Mouse (Mus musculus) MEL (cell line): ENCODE measurements around the gene Gng7. TPM values are rescaled to one million over a fixed set of nuclear protein-coding genes. Genes with fewer than 3 reads are reported as not detected.

Source experiments
- DNase-seq: peaks from one replicate; pipeline ENCODE4 v3.0.0; 2011; ENCODE audit warnings: low read depth, low spot score
- H3K27ac ChIP-seq: 2 replicates; pipeline ENCODE4 v1.5.1; 2012; ENCODE audit warnings: low read depth, mild to moderate bottlenecking, control low read depth, low read length, moderate library complexity; ENCODE audit not compliant: control insufficient read depth
- H3K27me3 ChIP-seq, 2 experiments: fragments of 150-350 bp in 1 of 2; sonication (generic) in 1 of 2; 2 replicates each; pipeline ENCODE4 v1.6.1; 2012; ENCODE audit warnings: low read length in 2 of 2, mild to moderate bottlenecking in 2 of 2, improper control_type of control experiment in 1 of 2, moderate library complexity in 1 of 2; ENCODE audit not compliant: insufficient read depth in 2 of 2, control insufficient read depth in 1 of 2
- H3K36me3 ChIP-seq, 2 experiments: 2 replicates each; pipeline ENCODE4 v1.6.1; 2012 to 2014; ENCODE audit warnings: low read length in 2 of 2, improper control_type of control experiment in 1 of 2, inconsistent platforms in 1 of 2, mild to moderate bottlenecking in 1 of 2; ENCODE audit not compliant: insufficient read depth in 2 of 2, control insufficient read depth in 1 of 2
- H3K4me1 ChIP-seq, 2 experiments: fragments of 150-350 bp in 1 of 2; sonication (generic) in 1 of 2; 2 replicates each; pipeline ENCODE4 v1.6.1; 2012; ENCODE audit warnings: low read length in 2 of 2, improper control_type of control experiment in 1 of 2, mild to moderate bottlenecking in 1 of 2; ENCODE audit not compliant: insufficient read depth in 2 of 2, control insufficient read depth in 1 of 2
- H3K4me3 ChIP-seq, 2 experiments: fragments of 150-350 bp in 1 of 2; sonication (generic) in 1 of 2; 2 replicates each; pipeline ENCODE4 v1.5.1; 2012; ENCODE audit warnings: low read depth in 2 of 2, low read length in 2 of 2, mild to moderate bottlenecking in 2 of 2, moderate library complexity in 2 of 2, control low read depth in 1 of 2, improper control_type of control experiment in 1 of 2; ENCODE audit not compliant: control insufficient read depth in 1 of 2, insufficient read depth in 1 of 2
- H3K79me2 ChIP-seq: 2 replicates; pipeline ENCODE4 v1.6.1; 2012; ENCODE audit warnings: mild to moderate bottlenecking, low read length, moderate library complexity; ENCODE audit not compliant: control insufficient read depth, poor library complexity, insufficient read depth
- H3K9ac ChIP-seq: 2 replicates; pipeline ENCODE4 v1.6.1; 2012; ENCODE audit warnings: low read depth, mild to moderate bottlenecking, control low read depth, low read length, moderate library complexity; ENCODE audit not compliant: control insufficient read depth, poor library complexity, severe bottlenecking
- H3K9me3 ChIP-seq: fragments of 150-350 bp; sonication (generic); replicated peaks from 2 replicates; pipeline ENCODE4 v1.6.1; 2012; ENCODE audit warnings: mild to moderate bottlenecking, low read length, improper control_type of control experiment, moderate library complexity; ENCODE audit not compliant: insufficient read depth
- CHD1 ChIP-seq: IDR thresholded peaks from 2 replicates; pipeline ENCODE4 v1.6.1; 2012; ENCODE audit warnings: low read depth, mild to moderate bottlenecking, inconsistent platforms, low read length, improper control_type of control experiment
- CHD2 ChIP-seq: IDR thresholded peaks from 2 replicates; pipeline ENCODE4 v1.6.1; 2011; ENCODE audit warnings: low read length, improper control_type of control experiment
- E2F4 ChIP-seq: IDR thresholded peaks from 2 replicates; pipeline ENCODE4 v1.6.1; 2011; ENCODE audit warnings: low read depth, low read length, improper control_type of control experiment, borderline replicate concordance
- ELF1 ChIP-seq: IDR thresholded peaks from 2 replicates; pipeline ENCODE4 v1.6.1; 2014; ENCODE audit warnings: low read depth, mild to moderate bottlenecking, inconsistent platforms, low read length, improper control_type of control experiment, moderate library complexity
- EP300 ChIP-seq, 2 experiments: IDR thresholded peaks; 2 replicates each; pipeline ENCODE4 v1.6.1; 2011; ENCODE audit warnings: improper control_type of control experiment in 2 of 2, low read length in 2 of 2, low read depth in 1 of 2, mild to moderate bottlenecking in 1 of 2
- ETS1 ChIP-seq: IDR thresholded peaks from 2 replicates; pipeline ENCODE4 v1.6.1; 2012; ENCODE audit warnings: low read depth, mild to moderate bottlenecking, inconsistent platforms, low read length, improper control_type of control experiment, moderate library complexity
- GATA1 ChIP-seq: IDR thresholded peaks from 2 replicates; pipeline ENCODE4 v1.6.1; 2011; ENCODE audit warnings: low read depth, low read length, improper control_type of control experiment
- KAT2A ChIP-seq: conservative IDR thresholded peaks from 2 replicates; pipeline ENCODE4 v1.6.1; 2012; ENCODE audit warnings: low read depth, low read length, improper control_type of control experiment, inconsistent platforms
- MEF2A ChIP-seq: IDR thresholded peaks from 2 replicates; pipeline ENCODE4 v1.6.1; 2014; ENCODE audit warnings: low read depth, mild to moderate bottlenecking, inconsistent platforms, low read length, improper control_type of control experiment; ENCODE audit not compliant: poor library complexity, insufficient replicate concordance, severe bottlenecking; ENCODE audit errors: extremely low read depth
- MXI1 ChIP-seq: IDR thresholded peaks from 2 replicates; pipeline ENCODE4 v1.6.1; 2011; ENCODE audit warnings: mild to moderate bottlenecking, low read depth, low read length, improper control_type of control experiment
- MYB ChIP-seq: IDR thresholded peaks from 2 replicates; pipeline ENCODE4 v1.6.1; 2011; ENCODE audit warnings: mild to moderate bottlenecking, low read depth, low read length, improper control_type of control experiment
- MYC ChIP-seq: IDR thresholded peaks from 2 replicates; pipeline ENCODE4 v1.6.1; 2011; ENCODE audit warnings: low read depth, mild to moderate bottlenecking, low read length, improper control_type of control experiment, moderate library complexity
- NELFE ChIP-seq: IDR thresholded peaks from 2 replicates; pipeline ENCODE4 v1.6.1; 2011; ENCODE audit warnings: low read depth, low read length, improper control_type of control experiment
- NRF1 ChIP-seq: IDR thresholded peaks from 2 replicates; pipeline ENCODE4 v1.6.1; 2014; ENCODE audit warnings: low read depth, mild to moderate bottlenecking, inconsistent platforms, low read length, improper control_type of control experiment, moderate library complexity; ENCODE audit not compliant: poor library complexity, insufficient read depth, severe bottlenecking
- POLR2AphosphoS2 ChIP-seq: IDR thresholded peaks from 2 replicates; pipeline ENCODE4 v1.6.1; 2011; ENCODE audit warnings: low read length, improper control_type of control experiment
- SIN3A ChIP-seq: IDR thresholded peaks from 2 replicates; pipeline ENCODE4 v1.6.1; 2012; ENCODE audit warnings: low read length, improper control_type of control experiment, inconsistent platforms
- SMC3 ChIP-seq: IDR thresholded peaks from 2 replicates; pipeline ENCODE4 v1.6.1; 2011; ENCODE audit warnings: low read depth, low read length, improper control_type of control experiment
- TAL1 ChIP-seq: IDR thresholded peaks from 2 replicates; pipeline ENCODE4 v1.6.1; 2012; ENCODE audit warnings: mild to moderate bottlenecking, inconsistent platforms, low read length, moderate library complexity, mixed read lengths
- TBP ChIP-seq: IDR thresholded peaks from 2 replicates; pipeline ENCODE4 v1.8.0; 2011; ENCODE audit warnings: low read depth, low read length, improper control_type of control experiment
- TCF12 ChIP-seq: IDR thresholded peaks from 2 replicates; pipeline ENCODE4 v1.6.1; 2014; ENCODE audit warnings: low read depth, mild to moderate bottlenecking, inconsistent platforms, low read length, improper control_type of control experiment, moderate library complexity
- ZC3H11A ChIP-seq: IDR thresholded peaks from 2 replicates; pipeline ENCODE4 v1.6.1; 2012; ENCODE audit warnings: low read depth, mild to moderate bottlenecking, inconsistent platforms, low read length, improper control_type of control experiment
- ZKSCAN1 ChIP-seq: IDR thresholded peaks from 2 replicates; pipeline ENCODE4 v1.6.1; 2012; ENCODE audit warnings: low read depth, mild to moderate bottlenecking, inconsistent platforms, low read length, improper control_type of control experiment, moderate library complexity
- ZNF384 ChIP-seq: IDR thresholded peaks from 2 replicates; pipeline ENCODE4 v1.6.1; 2012; ENCODE audit warnings: low read depth, mild to moderate bottlenecking, inconsistent platforms, low read length, improper control_type of control experiment
- polyA plus RNA-seq, 2 experiments: library from polyadenylated mRNA; stranded (reverse) in 1 of 2; unstranded in 1 of 2; fragments of >175 nt in 1 of 2; fragments of >200 nt in 1 of 2; gene quantifications; 2 replicates each; pipeline versions ENCODE4 v1.2.1 to v1.2.4; 2012; ENCODE audit warnings: low replicate concordance in 2 of 2, low read depth in 1 of 2; ENCODE audit not compliant: insufficient read length in 2 of 2, insufficient read depth in 1 of 2, missing spikeins in 1 of 2
- total RNA-seq: library from RNA; depleted of rRNA; stranded (reverse); fragments of 300-350 nt; gene quantifications from 2 replicates; pipeline ENCODE4 v1.2.3, GENCODE M21; 2012

The Gng7 gene
- total and polyA plus RNA-seq, 3 experiments, result 1.3 to 6.2 TPM; not detected in 1

DNA sequence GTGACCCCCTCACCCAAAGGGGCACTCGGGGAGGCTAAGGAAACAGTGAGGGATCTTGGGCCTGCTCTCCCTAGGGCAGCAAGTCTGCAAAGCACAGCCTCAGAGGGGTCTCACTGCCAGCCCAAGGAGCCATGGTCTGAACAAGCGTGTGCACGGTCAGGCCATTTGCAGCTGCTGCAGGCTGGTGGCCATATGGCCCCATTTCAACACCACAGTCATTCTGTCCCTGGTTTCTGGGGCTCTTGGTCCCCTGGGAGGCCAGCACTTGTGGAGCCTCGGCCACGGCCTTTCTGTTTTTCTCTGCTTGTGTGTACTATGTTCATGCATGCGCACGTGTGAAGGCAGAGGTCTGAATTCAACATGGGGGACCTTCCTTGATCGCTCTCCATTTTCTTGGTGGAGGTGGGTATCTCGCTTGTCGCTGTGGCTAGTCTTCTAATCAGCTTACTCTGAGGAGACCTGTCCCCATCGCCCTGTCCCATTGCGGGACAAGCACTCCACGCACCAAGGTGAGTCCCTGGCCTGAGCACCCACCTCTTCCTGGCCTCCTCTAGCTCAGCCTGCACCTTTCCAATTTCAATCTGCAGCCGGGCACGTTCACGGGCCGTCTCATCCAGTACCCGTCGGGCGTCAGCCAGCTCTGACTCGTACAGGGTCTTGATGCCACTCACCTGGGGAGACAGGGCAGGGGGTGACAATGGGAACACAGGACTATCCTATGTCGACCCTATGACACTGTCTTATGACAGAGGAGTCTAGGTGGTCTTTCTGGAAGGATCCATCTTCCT lies 105.2 kb downstream of the Gng7 start:
- no peak for DNase-seq
- TF ChIP-seq MEF2A, result no peak
- TF ChIP-seq KAT2A, result no peak
- no peak for TF ChIP-seq ZNF384
- no peak for TF ChIP-seq TCF12
- no peak for TF ChIP-seq GATA1
- TF ChIP-seq TBP, result no peak
- TF ChIP-seq SMC3, result no peak
- no peak for TF ChIP-seq MYC
- TF ChIP-seq ZC3H11A, result no peak
- TF ChIP-seq ELF1, result no peak
- TF ChIP-seq SIN3A, result no peak
- TF ChIP-seq TAL1, result no peak
- TF ChIP-seq NRF1, result no peak
- no peak for TF ChIP-seq MXI1
- H3K9me3 ChIP-seq, result no peaks in the 10 kb centered on the region
- no peaks in the 10 kb centered on the region for H3K4me1 ChIP-seq
- no peaks in the 10 kb centered on the region for H3K27me3 ChIP-seq
- H3K4me3 ChIP-seq, result no peak overlapping the region
- H3K79me2 ChIP-seq, result no peaks in the 10 kb centered on the region
- no peak overlapping the region for H3K27ac ChIP-seq
- H3K9ac ChIP-seq, result no peak overlapping the region
- H3K36me3 ChIP-seq, result no peaks in the 10 kb centered on the region; a peak in 1 of 4 replicates

GRCm38 (mm10) chr10:80904709-80905108 lies 110.0 kb downstream of the Gng7 start:
- Histone ChIP-seq H3K4me3 (no peak overlapping the region), H3K27ac (no peak overlapping the region), H3K9me3 (no peaks in the 10 kb centered on the region), H3K9ac (no peak overlapping the region), H3K36me3 (no peaks in the 10 kb centered on the region; a peak in 2 of 4 replicates), H3K79me2 (peaks cover 8% of the 10 kb centered on the region), H3K4me1 (0 out of 4 replicates have a peak, but pooled peaks cover 0 to under 1% of the 10 kb centered on the region in 2 experiments), H3K27me3 (no peaks in the 10 kb centered on the region)
- TF ChIP-seq E2F4, result no peak
- no peak for TF ChIP-seq ELF1
- no peak for TF ChIP-seq NELFE
- no peak for TF ChIP-seq CHD1
- no peak for TF ChIP-seq POLR2AphosphoS2
- no peak for TF ChIP-seq KAT2A
- no peak for TF ChIP-seq CHD2
- TF ChIP-seq NRF1, result no peak
- no peak for TF ChIP-seq EP300 (IDR thresholded peaks at IDR 0.05; ENCODE audit: low read depth in 1 of 2, low read length in 2 of 2)
- no peak for TF ChIP-seq ZKSCAN1
- TF ChIP-seq ETS1, result no peak
- no peak for TF ChIP-seq MYB
- DNase-seq, result no peak
